Mouse (Mus musculus): ENCODE measurements around the gene Olfr1100.

The Olfr1100 gene

DNA sequence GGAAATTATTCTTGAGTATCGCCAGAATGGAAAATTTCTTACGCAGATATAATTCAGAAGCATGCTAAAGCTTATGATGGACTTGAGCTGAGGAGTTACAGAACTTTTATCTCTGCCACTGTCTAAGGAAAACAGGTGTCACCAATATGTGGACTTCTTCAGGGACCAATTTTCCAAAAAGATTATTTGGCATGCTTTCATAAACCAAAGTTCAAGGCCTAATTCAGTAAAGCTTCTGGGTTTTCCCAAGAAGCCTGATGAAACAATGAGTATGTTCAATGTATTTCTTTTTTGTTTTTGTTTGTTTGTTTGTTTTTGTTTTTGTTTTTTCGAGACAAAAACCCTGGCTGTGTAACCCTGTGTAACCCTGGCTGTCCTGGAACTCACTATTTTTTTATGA lies at the start of gene Olfr1100:
Olfr1100 (minus strand) TSS at position 101 of the 400 bp plus-strand sequence.
- DNase-seq (ENCODE audit: low read depth, low spot score), result no peak

- no peak for DNase-seq (ENCODE audit: low read depth, low spot score)
These were observed 47.2 kb upstream of the Olfr1100 start, which contains the start of gene Olfr1104 for GRCm38 (mm10) chr2:87026980-87027379. Olfr1104 (minus strand) TSS chr2:87027080.

GRCm38 (mm10) chr2:86998098-86998497 lies 18.3 kb upstream of the Olfr1100 start, which contains the start of gene Olfr1102:
Olfr1102 (plus strand) TSS chr2:86998398.
- no peak for DNase-seq (ENCODE audit: low read depth, low spot score)

DNA sequence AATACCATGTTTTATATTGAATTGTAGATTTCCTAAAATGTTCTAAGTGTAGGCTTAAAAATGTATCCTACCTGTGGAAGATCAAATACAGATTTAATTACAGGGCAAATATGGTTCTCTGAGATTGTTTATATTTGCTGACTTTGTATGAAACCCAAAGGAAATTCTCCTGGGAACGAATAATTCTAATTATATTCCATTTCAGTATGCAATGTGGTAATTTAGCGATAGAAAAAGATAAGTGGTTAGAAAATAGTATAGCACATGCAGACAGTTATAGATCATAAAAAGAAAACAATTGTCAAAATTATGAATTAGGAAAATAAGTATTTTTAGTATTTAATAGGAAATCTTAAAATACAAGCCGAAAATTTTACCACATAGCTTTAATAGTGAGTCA lies 11.4 kb upstream of the Olfr1100 start, which contains the start of gene Olfr1101:
Olfr1101 (minus strand) TSS at position 101 of the 400 bp plus-strand sequence.
- DNase-seq (ENCODE audit: low read depth, low spot score), result no peak

DNA sequence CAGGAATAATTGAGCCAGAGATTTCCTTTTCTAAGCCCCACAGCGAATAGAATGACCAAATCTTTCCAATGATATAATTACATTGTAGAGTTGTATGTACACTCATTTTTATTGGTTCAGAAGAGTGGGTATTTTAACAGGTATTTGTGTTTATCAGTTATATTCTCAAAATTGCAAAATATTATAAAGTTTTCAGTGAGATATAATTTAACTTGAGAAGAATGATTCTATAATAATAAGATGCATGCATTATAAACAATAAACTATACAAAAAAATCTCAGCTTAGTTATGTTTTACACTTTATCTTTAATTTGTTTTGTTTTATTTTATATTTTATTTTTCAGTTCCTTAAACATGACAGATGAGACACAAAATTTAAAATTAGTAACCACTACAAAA lies 19.2 kb downstream of the Olfr1100 start, which contains the start of gene Olfr1099:
Olfr1099 (minus strand) TSS at position 101 of the 400 bp plus-strand sequence.
- no peak for DNase-seq (ENCODE audit: low read depth, low spot score)

- DNase-seq (ENCODE audit: low read depth, low spot score), result no peak
These were observed 53.2 kb downstream of the Olfr1100 start for GRCm38 (mm10) chr2:86926557-86926956.
